Mouse (Mus musculus) megakaryocyte progenitor cell, adult 5-6 weeks (primary cell): ENCODE data around the gene Rmnd1. TPM values are rescaled to one million over a fixed set of nuclear protein-coding genes. Genes with fewer than 3 reads are reported as not detected.
A peak's percentile ranks its signal among the peaks of the same experiment; 100 is the strongest.

Experiments used
- ATAC-seq: replicated peaks from 2 replicates; pipeline ENCODE4 v1.8.0; 2016; ENCODE audit warnings: mild to moderate bottlenecking, moderate TSS enrichment, inconsistent platforms; ENCODE audit not compliant: poor library complexity
- total RNA-seq, 2 experiments: library from RNA; stranded (forward) in 1 of 2; stranded (reverse) in 1 of 2; fragments of 157-497, 149-512 nt in 1 of 2; fragments of 200-1000 nt in 1 of 2; gene quantifications; 2 replicates each; pipeline versions ENCODE4 v1.2.3 to v1.2.4; 2015 to 2017

The Rmnd1 gene
- total RNA-seq, 2 experiments from 2014 or later = 41.0 to 95.0 TPM

DNA sequence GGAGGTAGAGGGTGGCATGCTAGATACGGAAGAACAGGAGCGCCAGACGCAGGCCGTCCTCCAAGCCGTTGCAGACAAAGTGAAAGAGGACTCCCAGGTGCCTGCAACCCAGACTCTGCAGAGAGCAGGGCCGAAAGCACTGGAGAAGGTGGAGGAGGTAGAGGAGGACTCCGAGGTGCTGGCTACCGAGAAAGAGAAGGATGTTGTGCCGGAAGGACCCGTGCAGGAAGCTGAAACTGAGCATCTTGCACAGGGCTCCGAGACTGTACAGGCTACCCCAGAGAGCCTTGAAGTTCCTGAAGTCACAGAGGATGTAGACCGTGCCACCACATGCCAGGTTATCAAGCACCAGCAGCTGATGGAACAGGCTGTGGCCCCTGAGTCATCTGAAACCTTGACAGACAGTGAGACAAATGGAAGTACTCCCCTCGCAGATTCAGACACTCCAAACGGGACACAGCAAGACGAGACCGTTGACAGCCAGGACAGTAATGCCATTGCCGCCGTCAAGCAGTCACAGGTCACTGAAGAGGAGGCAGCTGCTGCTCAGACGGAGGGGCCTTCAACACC is 76.2 kb downstream of the Rmnd1 start:
- ATAC-seq = peak; percentile 44

DNA sequence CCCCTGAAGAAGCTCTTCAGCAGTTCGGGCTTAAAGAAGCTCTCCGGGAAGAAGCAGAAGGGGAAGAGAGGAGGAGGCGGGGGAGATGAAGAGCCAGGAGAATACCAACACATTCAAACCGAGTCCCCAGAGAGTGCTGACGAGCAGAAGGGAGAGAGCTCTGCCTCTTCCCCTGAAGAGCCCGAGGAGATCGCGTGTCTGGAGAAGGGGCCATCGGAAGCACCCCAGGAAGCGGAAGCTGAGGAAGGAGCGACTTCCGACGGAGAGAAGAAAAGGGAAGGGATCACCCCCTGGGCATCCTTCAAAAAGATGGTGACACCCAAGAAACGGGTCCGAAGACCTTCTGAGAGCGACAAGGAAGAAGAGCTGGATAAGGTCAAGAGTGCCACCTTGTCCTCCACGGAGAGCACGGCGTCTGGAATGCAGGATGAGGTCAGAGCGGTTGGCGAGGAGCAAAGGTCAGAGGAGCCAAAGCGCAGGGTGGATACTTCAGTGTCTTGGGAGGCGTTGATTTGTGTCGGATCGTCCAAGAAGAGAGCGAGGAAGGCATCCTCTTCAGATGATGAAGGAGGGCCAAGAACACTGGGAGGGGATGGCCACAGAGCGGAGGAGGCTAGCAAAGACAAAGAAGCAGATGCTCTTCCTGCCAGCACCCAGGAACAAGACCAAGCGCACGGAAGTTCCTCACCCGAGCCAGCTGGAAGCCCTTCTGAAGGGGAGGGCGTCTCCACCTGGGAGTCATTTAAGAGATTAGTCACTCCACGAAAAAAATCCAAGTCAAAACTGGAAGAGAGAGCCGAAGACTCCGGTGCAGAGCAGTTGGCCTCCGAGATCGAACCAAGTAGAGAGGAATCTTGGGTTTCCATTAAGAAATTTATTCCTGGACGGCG is 77.6 kb downstream of the Rmnd1 start:
- ATAC-seq = no peak

Other genes starting within 250 kb of the Rmnd1 start
- gene Akap12, start 166.0 kb downstream of the Rmnd1 start, total RNA-seq (2015) = 0.12 and 0.59 TPM in 2 replicates
- gene Akap12, start 166.0 kb downstream of the Rmnd1 start, total RNA-seq (2017) = 0.21 and 0.64 TPM in 2 replicates
- 15.5 and 17.5 TPM in 2 replicates for gene Zbtb2, start 44.3 kb downstream of the Rmnd1 start, total RNA-seq (2015)
- gene Zbtb2, start 44.3 kb downstream of the Rmnd1 start, total RNA-seq (2017) = 10.7 and 11.9 TPM in 2 replicates
- 33.8 and 35.8 TPM in 2 replicates for gene Armt1, start 79 bp upstream of the Rmnd1 start, total RNA-seq (2015)
- gene Armt1, start 79 bp upstream of the Rmnd1 start, total RNA-seq (2017) = 36.9 and 52.4 TPM in 2 replicates
- 0.10 and 0.12 TPM in 2 replicates for gene Ccdc170, start 50.1 kb upstream of the Rmnd1 start, total RNA-seq (2015)
- 0.37 TPM in 1 of 2 replicates, not detected in the other for gene Ccdc170, start 50.1 kb upstream of the Rmnd1 start, total RNA-seq (2017)
- gene Esr1, start 179.2 kb upstream of the Rmnd1 start, total RNA-seq (2015) = 14.4 and 16.2 TPM in 2 replicates
- gene Esr1, start 179.2 kb upstream of the Rmnd1 start, total RNA-seq (2017) = 9.5 and 10.9 TPM in 2 replicates